Mouse (Mus musculus) neural tube, embryonic 10.5 days (tissue): ENCODE results near the gene S1pr2.
A peak's percentile ranks its signal among the peaks of the same experiment; 100 is the strongest.
"Not testable (repeated sequence)": the region's sequence is repeated elsewhere in the genome, so short reads cannot be mapped to it uniquely, and the experiment has no call there.

ENCODE experiments used
- DNase-seq: peaks from one replicate; pipeline ENCODE4 v3.0.0-alpha.2; 2017; ENCODE audit warnings: low spot score; ENCODE audit errors: extremely low spot score

Gene S1pr2

DNA sequence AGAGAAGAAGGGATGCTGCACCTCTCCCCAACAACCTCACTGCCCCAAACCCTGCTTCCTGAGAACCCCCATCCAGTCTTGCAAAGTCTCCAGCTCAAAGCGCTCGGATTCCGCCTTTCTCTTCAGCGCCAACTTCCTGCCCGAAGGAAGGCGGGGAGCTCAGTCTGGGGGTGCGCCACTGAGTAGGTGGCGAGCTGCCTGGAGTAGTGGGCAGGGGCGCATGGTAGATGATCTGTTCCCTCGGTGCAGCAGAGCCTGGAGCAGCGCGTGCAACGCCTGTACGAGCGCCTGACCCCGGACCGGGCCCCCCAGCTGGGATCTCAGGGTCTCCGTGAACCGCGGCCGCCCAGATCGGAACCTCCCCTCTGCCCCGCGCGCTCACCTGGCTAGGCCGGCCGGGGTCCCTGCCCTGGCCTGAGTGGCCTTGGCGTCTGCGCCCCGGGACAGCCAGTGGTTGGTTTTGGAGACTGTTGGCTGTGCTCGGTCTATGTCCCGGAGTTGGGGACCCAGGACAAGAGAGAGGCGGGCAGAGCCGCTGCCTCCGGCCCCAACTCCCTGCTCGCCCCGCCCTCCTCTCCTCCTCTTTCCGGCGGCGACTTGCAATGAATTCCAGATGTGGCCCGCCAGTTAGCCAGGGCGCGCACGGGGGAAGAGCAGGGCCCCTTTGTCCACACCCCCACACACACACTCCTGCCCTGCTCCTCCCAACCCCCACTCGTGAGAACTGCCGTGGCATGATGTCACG lies at the start of gene S1pr2:
TSS of gene S1pr2 (minus strand) at position 566 of the 745 bp plus-strand sequence.
- DNase-seq = peak; percentile 89

DNA sequence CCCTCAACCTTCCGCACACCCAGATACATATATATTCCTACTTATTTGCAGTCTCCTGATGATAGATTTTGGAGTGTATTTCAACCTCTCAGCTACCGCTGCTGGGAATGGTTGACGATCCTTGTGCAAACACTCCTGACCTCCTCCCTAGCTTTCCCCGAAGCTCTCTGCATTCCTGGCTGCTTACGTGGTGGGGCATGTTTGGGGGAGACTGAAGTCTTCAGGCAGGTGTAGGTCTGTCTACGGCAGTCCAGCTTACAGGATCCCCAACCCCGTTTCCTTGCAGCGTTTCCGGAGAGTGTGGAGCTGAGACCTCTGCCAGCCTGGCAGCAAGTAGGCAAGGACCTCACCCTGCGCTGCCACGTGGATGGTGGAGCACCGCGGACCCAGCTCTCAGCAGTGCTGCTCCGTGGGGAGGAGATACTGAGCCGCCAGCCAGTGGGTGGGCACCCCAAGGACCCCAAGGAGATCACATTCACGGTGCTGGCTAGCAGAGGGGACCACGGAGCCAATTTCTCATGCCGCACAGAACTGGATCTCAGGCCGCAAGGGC lies 48.8 kb upstream of the S1pr2 start:
- DNase-seq = no peak

DNA sequence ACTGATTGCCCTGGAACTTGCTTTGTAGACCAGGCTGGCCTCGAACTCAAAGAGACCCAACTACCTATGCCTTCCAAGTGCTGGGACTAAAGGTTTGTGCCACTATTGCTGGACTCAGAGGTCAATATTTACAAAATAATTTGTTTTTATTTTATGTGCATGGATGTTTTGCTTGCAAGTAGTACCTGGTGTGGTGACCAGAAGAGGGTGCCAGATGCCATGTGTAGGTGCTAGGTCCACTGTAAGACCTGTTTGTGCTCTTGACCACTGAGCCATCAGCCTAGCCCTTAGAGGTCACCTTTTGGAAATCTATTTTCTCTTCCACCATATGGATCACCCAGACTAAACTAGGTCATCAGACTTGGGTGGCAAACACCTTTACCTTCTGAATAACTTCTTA lies 46.1 kb upstream of the S1pr2 start:
- DNase-seq = no peak

DNA sequence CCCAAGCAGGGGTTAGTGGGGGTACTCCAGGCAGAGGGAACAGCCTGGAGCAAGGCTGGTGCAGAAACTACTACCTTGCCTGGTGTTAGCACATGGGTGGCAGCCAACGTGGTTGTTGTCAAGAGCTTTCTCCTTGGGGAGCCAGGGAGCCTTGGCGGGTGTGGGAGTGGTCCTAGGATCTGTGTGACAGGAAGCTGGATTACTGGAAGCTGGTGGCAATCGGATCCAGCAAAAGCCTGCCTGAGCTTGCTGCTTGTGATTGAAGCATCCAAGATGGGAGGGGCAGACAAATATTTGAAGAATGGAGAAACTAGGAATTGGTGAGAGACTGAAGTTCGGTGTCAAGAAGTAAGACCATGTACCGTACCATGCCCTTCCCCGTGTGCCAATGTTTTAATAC lies 45.7 kb upstream of the S1pr2 start:
- no peak for DNase-seq

DNA sequence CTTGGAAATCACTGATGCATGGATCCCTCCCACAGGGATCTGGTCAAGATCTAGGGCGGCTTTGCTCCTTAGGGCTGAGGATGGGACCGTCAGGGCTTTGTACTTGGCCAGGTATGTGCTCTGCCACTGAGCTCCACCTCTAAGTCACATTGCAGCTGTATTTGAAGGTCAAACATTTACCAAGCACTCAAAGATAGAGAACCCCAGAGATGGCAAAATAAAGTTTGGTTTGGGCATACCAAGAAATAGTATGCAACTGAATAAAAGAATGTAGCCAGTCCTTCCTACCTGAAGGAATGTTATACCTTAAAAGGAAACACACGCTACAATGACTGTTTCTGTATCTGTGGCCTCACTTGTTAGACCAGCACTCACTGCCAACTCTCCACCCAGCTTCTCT lies 44.8 kb upstream of the S1pr2 start:
- DNase-seq = no peak

DNA sequence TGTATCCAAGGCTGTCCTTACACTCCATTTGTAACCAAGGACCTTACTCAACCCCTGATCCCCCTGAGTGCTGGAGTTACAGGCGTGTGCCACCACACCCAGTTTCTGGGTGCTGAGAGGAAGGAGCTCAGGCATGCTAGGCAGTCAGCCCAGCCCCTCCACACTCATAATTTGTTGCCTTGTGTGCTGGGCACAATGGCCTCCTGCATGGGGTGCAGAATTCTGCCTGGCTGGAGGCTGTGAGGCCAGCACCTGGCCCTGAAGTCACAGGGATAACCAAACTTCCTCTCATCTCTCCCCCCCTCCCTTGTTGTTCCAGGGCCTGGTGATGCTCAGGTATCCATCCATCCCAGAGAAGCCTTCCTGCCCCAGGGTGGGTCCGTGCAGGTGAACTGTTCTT lies 42.0 kb upstream of the S1pr2 start:
- DNase-seq = no peak

DNA sequence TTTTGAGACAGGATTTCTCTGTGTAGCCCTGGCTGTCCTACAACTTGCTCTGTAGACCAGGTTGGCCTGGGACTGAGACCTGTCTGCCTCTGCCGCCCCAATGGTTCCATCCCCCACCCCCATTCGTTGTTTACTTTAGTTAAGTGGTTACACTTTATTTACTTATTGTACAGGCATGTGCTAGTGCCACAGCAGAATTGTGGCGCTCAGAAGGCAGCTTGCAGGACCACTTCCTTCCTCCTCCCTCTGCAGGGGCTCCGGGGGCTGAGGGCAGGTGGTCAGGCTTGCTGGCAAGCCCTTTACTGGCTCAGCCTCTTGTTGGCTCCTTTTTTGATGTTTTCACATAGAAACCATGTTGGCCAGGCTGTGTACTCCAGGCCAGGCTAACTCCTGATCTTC lies 40.6 kb upstream of the S1pr2 start:
- DNase-seq = no peak

DNA sequence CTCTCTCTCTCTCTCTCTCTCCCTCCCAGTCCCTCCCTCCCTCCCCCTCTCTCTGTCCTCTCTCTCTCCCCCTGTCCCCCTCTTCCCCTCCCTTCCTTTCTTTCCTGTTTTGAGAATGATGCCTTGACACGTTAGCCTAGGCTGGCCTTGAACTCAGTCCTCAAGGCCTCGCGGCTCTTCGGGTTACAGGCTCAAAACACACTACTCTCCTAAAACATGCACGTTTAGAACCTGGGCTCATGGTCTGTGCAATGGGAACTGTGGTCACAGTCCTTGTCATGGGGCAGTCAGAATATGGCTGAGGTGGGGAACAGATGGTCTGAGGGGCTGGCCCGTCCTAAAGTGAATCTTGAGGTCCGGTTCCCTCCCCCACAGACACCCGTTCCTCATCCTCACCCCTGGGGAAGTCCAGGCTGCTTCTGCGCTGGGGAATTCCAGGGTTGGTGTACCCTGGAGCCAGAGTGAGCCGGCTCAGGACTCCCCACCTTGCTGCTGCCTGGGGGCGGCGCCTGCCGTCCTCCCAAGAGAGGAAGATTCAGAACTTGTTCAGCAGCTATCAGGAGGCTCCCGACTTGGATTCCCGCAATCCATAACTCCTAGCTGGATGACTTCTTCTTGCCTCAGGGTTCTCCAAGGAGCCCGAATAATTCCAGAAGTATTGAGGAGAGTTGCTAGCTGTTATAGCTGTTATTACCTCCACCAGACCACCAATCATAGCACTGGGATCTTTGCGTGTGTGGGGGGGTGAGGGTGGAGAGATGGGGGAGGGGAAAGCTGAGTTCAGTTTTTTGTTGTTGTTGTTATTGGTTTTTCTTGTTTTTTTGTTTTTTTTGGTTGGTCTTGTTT lies 40.0 kb upstream of the S1pr2 start:
- DNase-seq = no peak

DNA sequence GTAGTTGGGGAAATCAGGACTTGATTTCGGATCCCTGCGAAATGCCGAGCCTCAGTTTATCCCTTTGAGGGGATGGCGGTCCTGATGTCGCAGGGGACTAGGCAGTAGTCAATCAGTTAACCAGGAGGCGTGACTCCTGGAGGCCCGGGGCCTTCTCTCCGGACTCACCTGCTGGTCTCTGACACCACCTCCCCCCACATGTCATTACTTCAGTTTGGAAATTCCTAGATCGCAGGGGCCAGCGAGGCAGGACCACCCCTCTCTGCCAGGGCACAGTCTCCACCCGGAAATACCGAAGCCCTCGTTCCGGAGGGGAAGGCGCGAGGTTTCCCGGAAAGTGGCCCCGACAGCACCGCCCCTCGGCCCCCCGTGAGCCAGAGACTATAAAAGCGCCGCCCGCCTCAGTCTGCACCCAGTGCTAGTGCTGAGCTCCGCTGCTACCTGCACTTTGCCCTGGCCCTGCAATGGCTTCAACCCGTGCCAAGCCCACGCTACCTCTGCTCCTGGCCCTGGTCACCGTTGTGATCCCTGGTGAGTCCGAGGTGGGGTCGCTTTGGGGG lies 39.1 kb upstream of the S1pr2 start, which contains the start of gene Icam1:
TSS of gene Icam1 (plus strand) at position 415 of the 560 bp plus-strand sequence.
- no peak for DNase-seq

DNA sequence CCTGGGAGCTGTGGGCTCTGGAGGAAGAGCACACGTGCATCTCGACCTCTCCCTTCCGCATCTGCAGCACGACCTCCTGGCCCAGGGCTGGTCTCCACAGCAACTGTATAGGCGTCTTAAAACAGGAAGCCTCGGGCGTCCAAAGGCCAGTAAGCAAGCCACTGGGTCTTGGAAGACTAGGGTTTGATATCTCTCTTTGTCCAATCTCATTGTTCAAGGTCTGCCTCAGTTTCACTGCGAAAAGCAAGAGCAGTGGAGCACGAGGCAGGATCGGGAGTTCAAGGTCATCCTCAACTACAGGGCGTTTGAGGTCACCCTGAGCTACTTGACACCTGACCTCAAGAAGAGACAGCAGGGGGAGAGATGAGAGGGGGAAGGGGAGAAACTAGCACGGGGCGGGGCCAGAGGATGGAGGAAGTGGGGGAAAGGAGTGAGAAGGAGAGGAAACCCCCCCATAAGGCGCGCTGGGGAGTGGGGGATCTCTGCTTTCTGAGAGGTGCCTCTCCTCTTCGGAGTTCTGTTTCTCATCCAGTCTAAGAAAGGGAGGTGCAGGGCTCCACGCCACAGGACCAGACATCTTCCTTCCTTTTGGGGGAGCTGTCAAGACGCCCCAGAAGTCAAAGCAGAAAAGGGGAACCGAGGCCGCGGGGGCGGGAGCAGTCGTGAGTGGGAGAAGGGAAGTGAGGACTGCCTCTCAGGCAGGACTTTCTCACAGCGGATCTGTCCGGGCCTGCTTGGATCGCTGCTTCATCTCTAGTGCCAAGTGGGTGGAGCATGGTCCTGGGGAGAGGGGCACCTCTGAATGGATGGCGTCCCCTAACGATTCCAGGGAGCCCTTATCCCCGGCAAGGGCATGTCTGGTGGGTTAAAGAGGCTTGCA lies 38.4 kb upstream of the S1pr2 start:
- no peak for DNase-seq

DNA sequence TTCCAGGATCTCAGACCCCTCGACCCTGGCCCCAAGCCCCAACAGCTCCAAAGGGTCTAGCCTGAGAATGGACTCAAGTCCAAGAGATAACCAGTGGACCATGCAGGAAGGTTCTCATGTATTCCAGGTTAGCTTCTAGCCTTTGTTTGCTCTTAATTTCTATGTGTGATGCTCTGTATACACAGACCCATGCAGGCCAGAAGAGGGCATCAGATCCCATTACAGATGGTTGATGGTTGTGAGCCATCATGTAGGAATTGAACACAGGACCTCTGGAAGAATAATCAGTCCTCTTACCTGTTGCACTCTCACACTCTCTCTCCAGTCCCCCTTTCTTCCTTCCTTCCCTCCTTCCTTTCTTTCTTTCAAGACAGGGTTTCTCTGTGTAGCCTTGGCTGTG lies 35.8 kb upstream of the S1pr2 start:
- no peak for DNase-seq

DNA sequence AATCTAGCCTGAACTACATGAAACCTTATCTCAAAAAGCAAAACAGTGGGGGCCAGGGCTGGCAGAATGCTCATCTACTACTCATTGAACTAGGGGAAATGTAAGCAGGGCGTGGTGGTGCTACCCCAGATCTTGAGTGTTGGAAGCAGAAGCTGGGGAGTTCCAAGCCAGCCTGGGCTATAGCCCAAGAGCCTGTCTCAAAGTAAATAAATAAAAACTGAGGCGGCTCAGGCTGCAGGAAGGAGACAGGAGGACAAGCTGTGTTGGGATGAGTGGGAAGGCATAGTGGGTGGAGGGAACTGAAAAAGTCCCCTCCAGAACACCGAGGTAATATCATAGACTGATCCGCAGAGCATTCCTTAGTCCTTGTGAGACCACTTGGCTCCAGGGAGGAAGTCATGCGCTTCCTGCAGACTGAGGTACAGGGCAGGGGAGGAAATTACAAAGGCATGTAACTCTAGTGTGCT lies 35.3 kb upstream of the S1pr2 start:
- no peak for DNase-seq

DNA sequence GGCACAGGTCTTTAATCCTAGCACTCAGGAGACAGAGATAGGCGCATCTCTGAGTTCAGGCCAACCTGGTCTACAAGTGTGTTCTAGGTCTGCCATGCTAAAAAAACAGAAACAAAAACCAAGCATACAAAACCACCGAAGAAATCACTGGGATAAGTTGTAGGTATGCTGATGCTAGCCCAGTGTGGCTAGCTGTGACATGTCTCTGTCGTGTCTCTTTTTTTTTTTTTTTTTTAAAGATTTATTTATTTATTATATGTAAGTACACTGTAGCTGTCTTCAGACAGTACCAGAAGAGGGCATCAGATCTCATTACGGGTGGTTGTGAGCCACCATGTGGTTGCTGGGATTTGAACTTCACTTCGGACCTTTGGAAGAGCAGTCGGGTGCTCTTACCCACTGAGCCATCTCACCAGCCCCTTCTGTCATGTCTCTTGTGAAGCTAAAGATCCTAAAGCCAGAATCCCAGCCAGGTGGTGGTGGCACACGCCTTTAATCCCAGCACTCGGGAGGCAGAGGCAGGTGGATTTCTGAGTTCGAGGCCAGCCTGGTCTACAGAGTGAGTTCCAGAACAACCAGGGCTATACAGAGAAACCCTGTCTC lies 34.5 kb upstream of the S1pr2 start:
- DNase-seq = not testable (repeated sequence)

DNA sequence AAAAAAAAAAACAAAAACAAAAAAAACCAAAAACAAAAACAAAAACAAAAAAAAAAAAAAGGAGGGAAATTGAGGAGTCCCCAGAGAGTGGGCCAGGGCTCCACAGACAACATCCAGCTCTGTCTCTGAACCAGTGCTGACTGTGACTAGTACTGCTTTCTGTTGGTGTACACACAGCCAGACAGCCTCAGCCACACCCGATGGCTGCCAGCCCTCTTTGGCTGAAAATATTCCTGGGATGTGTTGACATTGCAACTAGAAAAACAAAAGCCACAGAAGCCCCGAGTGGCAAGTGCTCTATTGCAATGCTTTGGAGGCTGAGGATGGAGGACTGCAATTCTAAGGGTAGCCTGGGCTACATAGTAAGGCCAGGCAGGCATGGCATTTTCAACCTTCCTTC lies 33.8 kb upstream of the S1pr2 start:
- DNase-seq = no peak

DNA sequence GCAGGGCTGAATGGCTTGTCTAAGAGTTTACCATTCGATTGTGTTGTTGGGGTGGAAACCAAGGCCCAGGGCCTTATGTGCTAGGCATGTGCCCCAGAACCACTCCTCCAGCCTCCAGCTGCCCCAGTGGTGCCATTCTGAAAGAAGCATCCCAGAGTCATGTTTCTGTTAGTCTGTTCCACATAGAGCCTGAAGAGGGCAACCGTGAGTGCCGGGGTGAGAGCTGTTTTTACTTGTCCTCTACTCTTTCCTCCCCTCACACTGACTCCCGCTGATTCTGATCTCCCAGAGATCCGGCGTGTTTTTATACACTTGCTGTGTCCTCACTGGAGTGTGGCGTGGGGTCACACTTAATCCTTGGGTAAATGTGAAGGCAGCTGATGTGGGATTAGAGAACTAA lies 31.4 kb upstream of the S1pr2 start:
- DNase-seq = no peak

DNA sequence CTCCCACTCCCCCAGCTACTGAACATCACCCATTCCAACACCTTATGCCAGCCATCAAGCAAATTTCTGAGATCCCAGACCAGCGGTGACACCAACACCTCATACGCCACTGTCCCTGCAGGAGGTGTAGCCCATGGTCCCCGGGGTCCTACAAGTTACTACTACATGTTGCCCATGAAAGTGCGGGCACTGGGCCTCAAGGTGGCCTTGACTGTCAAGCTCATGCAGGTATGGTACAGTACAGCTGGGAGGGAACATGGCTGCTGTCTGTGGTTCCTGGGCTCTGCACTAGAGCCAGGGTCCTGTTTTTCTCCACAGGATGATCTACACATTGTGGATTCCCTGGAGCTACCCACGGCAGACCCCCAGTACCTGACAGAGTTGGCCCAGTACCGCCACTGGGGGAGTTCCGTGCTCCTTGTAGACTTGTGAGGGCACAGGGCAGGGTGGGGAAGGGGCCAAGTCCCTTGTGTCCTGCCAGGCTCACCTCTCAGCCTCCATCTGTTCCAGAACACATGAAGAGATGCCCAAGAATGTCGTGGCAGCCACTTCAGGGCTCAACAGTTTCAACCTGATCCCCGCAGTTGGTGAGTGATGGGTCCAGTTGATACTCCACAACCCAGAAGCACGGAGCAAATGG lies 30.9 kb upstream of the S1pr2 start:
- no peak for DNase-seq

DNA sequence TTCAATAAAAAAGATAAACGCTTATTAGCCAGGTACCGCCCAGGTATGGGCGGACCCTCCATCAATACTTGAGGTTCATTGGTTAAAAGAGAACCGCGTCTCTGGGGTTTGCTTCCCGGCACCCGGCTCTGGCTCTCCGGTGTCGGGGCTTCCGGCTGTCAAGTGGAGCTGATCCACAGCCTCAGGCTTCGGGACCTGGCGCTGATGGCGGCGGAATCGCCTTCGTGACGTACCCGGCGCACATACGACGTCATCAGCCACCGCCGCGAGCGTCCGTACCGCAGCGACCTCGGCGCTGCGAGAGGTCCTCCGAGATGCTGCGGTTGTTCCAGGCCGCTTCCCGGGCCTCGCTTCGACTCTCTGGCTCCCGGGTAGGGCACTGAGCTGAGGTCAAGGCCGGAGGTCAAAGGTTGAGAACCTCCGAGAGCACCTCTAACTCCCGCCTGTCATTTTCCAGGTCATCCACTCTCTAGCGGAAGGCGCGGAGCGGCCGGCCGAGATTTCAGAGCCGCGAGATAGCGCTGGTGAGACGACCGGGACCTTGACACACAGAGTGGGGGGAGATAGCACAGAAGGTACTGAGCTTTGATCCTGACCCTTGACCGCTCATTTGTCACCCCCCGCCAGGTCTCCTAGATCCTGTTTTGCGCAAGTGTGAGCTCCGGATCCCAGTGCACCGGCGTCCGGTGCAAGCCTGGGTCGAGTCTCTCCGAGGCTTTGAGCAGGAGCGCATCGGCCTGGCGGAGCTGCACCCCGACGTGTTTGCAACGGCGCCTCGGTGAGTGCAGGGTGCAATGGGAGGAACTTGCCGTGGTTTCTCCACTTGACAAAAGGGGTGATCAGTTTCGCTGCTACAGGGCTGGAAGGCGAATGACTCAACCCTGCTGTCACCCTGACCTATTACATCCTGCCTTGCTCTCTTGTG lies 26.3 kb upstream of the S1pr2 start, which contains the start of gene Mrpl4:
TSS of gene Mrpl4 (plus strand) at position 112 of the 925 bp plus-strand sequence.
- DNase-seq = peak; percentile 95

DNA sequence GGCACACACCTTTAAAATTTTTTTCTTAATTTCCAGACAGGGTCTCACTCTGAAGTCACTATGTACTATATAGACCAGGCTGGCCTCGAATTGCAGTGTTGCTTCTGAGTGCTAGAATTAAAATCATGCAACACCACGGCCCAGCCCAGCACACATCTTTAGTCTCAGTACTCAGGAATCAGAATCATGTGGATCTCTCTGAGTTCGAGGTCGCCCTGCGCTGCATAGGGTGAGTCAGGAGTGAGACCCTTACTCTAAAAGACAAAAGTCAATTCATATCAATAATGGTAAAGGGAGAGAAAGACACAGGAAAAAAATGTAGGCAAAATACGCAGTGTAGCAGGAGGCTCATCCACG lies 25.7 kb upstream of the S1pr2 start:
- DNase-seq = no peak

DNA sequence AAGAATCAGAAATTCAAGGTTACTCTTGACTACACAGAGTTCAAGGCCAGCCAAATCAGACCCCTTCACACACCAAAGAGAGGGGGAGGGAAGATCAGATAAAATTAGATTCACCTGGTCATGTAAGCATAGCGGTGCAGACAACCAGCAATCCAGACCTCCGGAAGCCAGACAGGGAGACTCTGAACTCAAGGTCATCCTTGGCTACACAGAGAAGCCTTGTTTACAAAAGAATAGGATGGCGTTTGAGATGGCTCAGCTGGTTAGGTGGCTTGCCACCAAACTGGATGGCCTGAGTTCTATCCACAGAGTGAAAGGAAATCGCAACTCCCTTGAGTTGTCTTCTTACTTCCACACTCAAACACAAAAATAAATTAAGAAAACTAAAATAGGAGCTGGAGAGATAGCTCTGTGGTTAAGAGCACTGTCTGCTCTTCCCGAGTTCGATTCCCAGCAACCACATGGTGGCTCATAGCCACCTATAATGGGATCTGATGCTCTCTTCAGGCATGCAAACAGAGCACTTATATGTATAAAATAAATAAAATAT lies 25.1 kb upstream of the S1pr2 start:
- DNase-seq = no peak
